In genomic region chr16:32807408-32808185, GRCm38 (mm10) we compare ENCODE assay signal across 13 mouse cellular contexts. TPM values are rescaled to one million over a fixed set of nuclear protein-coding genes. Genes with fewer than 3 reads are reported as not detected.
DNase-seq lines count a peak whose midpoint lies in the region; TF ChIP-seq lines count a peak whose summit lies in the region.
"Had no signal": no experiment of that assay in that cellular context is flagged by ENCODE, and none has a peak within 500 bp of the region (broad histone marks: within the 10 kb centered on the region; RNA-seq: fewer than 3 reads in every experiment).

No protein-coding gene starts in this region.

- no peaks in the 10 kb centered on the region for H3K9me3 ChIP-seq in MEL (replicated peaks; ENCODE audit: insufficient read depth, low read length)

- H3K9ac ChIP-seq in MEL (ENCODE audit: control insufficient read depth, low read depth, low read length, poor library complexity, severe bottlenecking): no peak overlapping the region
- H3K9ac ChIP-seq: liver, embryonic 14.5 days had no signal

- no peak for TF ChIP-seq RAD21 in MEL (IDR thresholded peaks at IDR 0.05; ENCODE audit: low read depth, low read length)

- DNase-seq in MEL (ENCODE audit: low read depth, low spot score): peak; percentile 37
- peak; percentile 53 for DNase-seq in kidney, adult 9 months
- DNase-seq in lung, adult 18-20 months: peak; percentile 83 to 89
- no peak for DNase-seq in left cerebral cortex, postnatal 10 days (ENCODE audit: extremely low spot score in 1 of 2, low spot score in 2 of 2)
- no peak for DNase-seq in thymus, postnatal 10 days (ENCODE audit: low spot score in 2 of 2)
- no peak for DNase-seq in heart, postnatal 36 days
- DNase-seq: cerebellum, adult 9-10 months had no signal

- peaks cover 0 to 4% of the 10 kb centered on the region in 2 experiments; a peak in 1 of 4 replicates for H3K36me3 ChIP-seq in MEL (ENCODE audit: control insufficient read depth in 1 of 2, insufficient read depth in 2 of 2, low read length in 2 of 2)
- no peaks in the 10 kb centered on the region for H3K36me3 ChIP-seq in small intestine, adult 2 months (ENCODE audit: control insufficient read depth, insufficient read depth, low read length)

- no peak for TF ChIP-seq EP300 in MEL (IDR thresholded peaks at IDR 0.05; ENCODE audit: low read depth in 1 of 2, low read length in 2 of 2)

- no peak for TF ChIP-seq POLR2A in MEL (IDR thresholded peaks at IDR 0.05; ENCODE audit: control insufficient read depth in 1 of 2, insufficient read depth in 1 of 2, low read depth in 1 of 2, low read length in 2 of 2, poor library complexity in 1 of 2)
- TF ChIP-seq POLR2A in small intestine, adult 2 months (IDR thresholded peaks at IDR 0.05; ENCODE audit: low read depth, low read length): no peak

- peaks cover 0 to 11% of the 10 kb centered on the region in 2 experiments; a peak in 2 of 4 replicates for H3K4me1 ChIP-seq in MEL (ENCODE audit: control insufficient read depth in 1 of 2, insufficient read depth in 2 of 2, low read length in 2 of 2)
- H3K4me1 ChIP-seq in small intestine, adult 2 months (ENCODE audit: control insufficient read depth, insufficient read depth, insufficient read length, low read length): peaks cover 27% of the 10 kb centered on the region

- no peak overlapping the region for H3K27ac ChIP-seq in MEL (ENCODE audit: control insufficient read depth, low read depth, low read length)
- peak overlapping the region; percentile 75; the same call in 1 of the 2 replicates for H3K27ac ChIP-seq in small intestine, adult 2 months (ENCODE audit: insufficient read depth, low read depth, low read length)
- H3K27ac ChIP-seq: liver, embryonic 14.5 days had no signal

- intact Hi-C loops in left cerebral cortex, postnatal 10 days (cut with DNase I): no loop called here
- intact Hi-C loops in heart, postnatal 36 days (cut with DNase I): no loop called here

- no peaks in the 10 kb centered on the region for H3K79me2 ChIP-seq in MEL (ENCODE audit: control insufficient read depth, insufficient read depth, low read length, poor library complexity)

- no peaks in the 10 kb centered on the region for H3K27me3 ChIP-seq in MEL (ENCODE audit: control insufficient read depth in 1 of 2, insufficient read depth in 2 of 2, low read length in 2 of 2)
- no peaks in the 10 kb centered on the region for H3K27me3 ChIP-seq in small intestine, adult 2 months (ENCODE audit: control insufficient read depth, insufficient read depth, low read length)
- H3K27me3 ChIP-seq: CH12.LX had no signal

- WGBS in small intestine, adult 2 months: 28% methylated on average over 8 of the region's 8 CpGs

- no peak for TF ChIP-seq CTCF in MEL (IDR thresholded peaks at IDR 0.05 in 2 of 3, conservative IDR thresholded peaks at IDR 0.05 in 1 of 3; ENCODE audit: control insufficient read depth in 1 of 3, insufficient read depth in 1 of 3, low read depth in 2 of 3, low read length in 3 of 3, poor library complexity in 1 of 3, severe bottlenecking in 1 of 3)
- TF ChIP-seq CTCF in small intestine, adult 2 months (IDR thresholded peaks at IDR 0.05; ENCODE audit: extremely low read depth, insufficient read length, insufficient replicate concordance, low read depth, low read length): peak; percentile 7; the same call in 1 of the 2 replicates

- no peak overlapping the region for H3K4me3 ChIP-seq in MEL (ENCODE audit: control insufficient read depth in 1 of 2, insufficient read depth in 1 of 2, low read depth in 2 of 2, low read length in 2 of 2)
- no peak overlapping the region for H3K4me3 ChIP-seq in small intestine, adult 2 months (ENCODE audit: low read depth, low read length)

TF ChIP-seq in MEL, 35 proteins besides CTCF, POLR2A, EP300 and RAD21:
- 0 out of 2 replicates have a peak, but pooled peaks have one; percentile 22 for TF ChIP-seq TAL1 (IDR thresholded peaks at IDR 0.05; ENCODE audit: low read length)
- TF ChIP-seq TCF12 (IDR thresholded peaks at IDR 0.05; ENCODE audit: low read depth, low read length): peak; percentile 18; the same call in 1 of the 2 replicates
- TF ChIP-seq NRF1 (IDR thresholded peaks at IDR 0.05; ENCODE audit: insufficient read depth, low read depth, low read length, poor library complexity, severe bottlenecking): no peak
- no peak for TF ChIP-seq KAT2A (conservative IDR thresholded peaks at IDR 0.05; ENCODE audit: low read depth, low read length)

RNA-seq across cellular contexts. Expression of gene Smbd1, which starts 2.7 kb away (rescaled TPM):
- not detected in 2 replicates for total RNA-seq in MEL (2012; rRNA removed)
- not detected for polyA plus RNA-seq in MEL (2012; ENCODE audit: insufficient read depth in 1 of 2, insufficient read length in 2 of 2, low read depth in 1 of 2, low replicate concordance in 2 of 2, missing spikeins in 1 of 2)
- polyA plus RNA-seq in small intestine, adult 2 months (2012; rRNA removed): 1.5 and 2.1 TPM in 2 replicates
- total RNA-seq in left cerebral cortex, postnatal 10 days (2021): not detected
- total RNA-seq in heart, postnatal 36 days (2021): not detected
- total RNA-seq: CH12.LX; left cerebral cortex, adult 18-20 months; monocyte, adult 5-6 weeks had no signal
- polyA plus RNA-seq: heart, embryonic 14.5 days had no signal

RNA-seq across cellular contexts. Expression of gene Muc20, which starts 10.4 kb away (rescaled TPM):
- not detected in 2 replicates for total RNA-seq in MEL (2012; rRNA removed)
- polyA plus RNA-seq in MEL (2012; ENCODE audit: insufficient read depth in 1 of 2, insufficient read length in 2 of 2, low read depth in 1 of 2, low replicate concordance in 2 of 2, missing spikeins in 1 of 2): not detected
- 0.11 and 0.39 TPM in 2 replicates for polyA plus RNA-seq in small intestine, adult 2 months (2012; rRNA removed)
- total RNA-seq in left cerebral cortex, postnatal 10 days (2021): not detected
- total RNA-seq in heart, postnatal 36 days (2021): under 1 TPM; 0.14 to 0.25 TPM
- total RNA-seq: left cerebral cortex, adult 18-20 months; monocyte, adult 5-6 weeks had no signal

Comparison
In these comparisons a context has a peak if more than half of its experiments do, and no peak if none do; other contexts are left out.
1. DNase-seq: peak in MEL (single experiment), kidney, adult 9 months (single experiment) and lung, adult 18-20 months (2 of 2); none in left cerebral cortex, postnatal 10 days (0 of 2), thymus, postnatal 10 days (0 of 2) and heart, postnatal 36 days (0 of 2).